Mouse (Mus musculus): ENCODE results near the gene Gm45234. TPM values are rescaled to one million over a fixed set of nuclear protein-coding genes. Genes with fewer than 3 reads are reported as not detected.

The Gm45234 gene
- total and polyA plus RNA-seq, 2 experiments from 2014 or later: 0.26 TPM; not detected in 1

- 17% methylated on average over 19 of the region's 19 CpGs for WGBS
- Histone ChIP-seq H3K36me3 (ENCODE audit: insufficient read depth, low read length) (no peaks in the 10 kb centered on the region), H3K4me3 (ENCODE audit: low read length) (peak overlapping the region; percentile 59), H3K9ac (replicated peaks; ENCODE audit: low read length) (peak overlapping the region; percentile 74), H3K27ac (peak overlapping the region; percentile 78), H3K4me2 (ENCODE audit: low read depth, low read length) (peak overlapping the region; percentile 75), H3K9me3 (ENCODE audit: low read length) (no peaks in the 10 kb centered on the region), H3K4me1 (ENCODE audit: insufficient read depth, low read length) (peaks cover 19% of the 10 kb centered on the region), H3K27me3 (ENCODE audit: insufficient read depth, low read length) (no peaks in the 10 kb centered on the region)
- ATAC-seq (peak; percentile 59), DNase-seq (ENCODE audit: low spot score) (peak; percentile 46)
- no peak for TF ChIP-seq CTCF (IDR thresholded peaks at IDR 0.05; ENCODE audit: low read depth)
Observed at GRCm38 (mm10) chr6:124767920-124768703, 12.3 kb upstream of the Gm45234 start.

GRCm38 (mm10) chr6:124767536-124767919, 11.7 kb upstream of the Gm45234 start:
- Histone ChIP-seq H3K36me3 (ENCODE audit: insufficient read depth, low read length) (no peaks in the 10 kb centered on the region; the same call in 1 of the 2 replicates), H3K4me2 (ENCODE audit: low read depth, low read length) (peak overlapping the region; percentile 75), H3K9me3 (ENCODE audit: low read length) (no peaks in the 10 kb centered on the region), H3K4me3 (ENCODE audit: low read length) (no peak overlapping the region), H3K27ac (peak overlapping the region; percentile 78; the same call in 1 of the 2 replicates), H3K27me3 (ENCODE audit: insufficient read depth, low read length) (no peaks in the 10 kb centered on the region), H3K4me1 (ENCODE audit: insufficient read depth, low read length) (peaks cover 19% of the 10 kb centered on the region), H3K9ac (replicated peaks; ENCODE audit: low read length) (peak overlapping the region; percentile 74; the same call in 1 of the 2 replicates)
- ATAC-seq (0 out of 2 replicates have a peak, but pooled peaks have one; percentile 0), DNase-seq (ENCODE audit: low spot score) (no peak)
- WGBS: 34% methylated on average over 4 of the region's 4 CpGs
- no peak for TF ChIP-seq CTCF (IDR thresholded peaks at IDR 0.05; ENCODE audit: low read depth)

- peaks cover 19% of the 10 kb centered on the region for H3K4me1 ChIP-seq (ENCODE audit: insufficient read depth, low read length)
Observed at GRCm38 (mm10) chr6:124765951-124766350, 10.1 kb upstream of the Gm45234 start.

GRCm38 (mm10) chr6:124759259-124759658, 3.4 kb upstream of the Gm45234 start:
- Histone ChIP-seq H3K9ac (replicated peaks; ENCODE audit: low read length) (no peak overlapping the region), H3K27me3 (ENCODE audit: insufficient read depth, low read length) (no peaks in the 10 kb centered on the region), H3K4me3 (ENCODE audit: low read length) (no peak overlapping the region), H3K4me2 (ENCODE audit: low read depth, low read length) (no peak overlapping the region), H3K4me1 (ENCODE audit: insufficient read depth, low read length) (peaks cover 28% of the 10 kb centered on the region), H3K9me3 (ENCODE audit: low read length) (no peaks in the 10 kb centered on the region), H3K27ac (peak overlapping the region; percentile 97), H3K36me3 (ENCODE audit: insufficient read depth, low read length) (no peaks in the 10 kb centered on the region; the same call in 1 of the 2 replicates)
- peak; percentile 87 for TF ChIP-seq CTCF (IDR thresholded peaks at IDR 0.05; ENCODE audit: low read depth)
- WGBS: 1% methylated on average over 5 of the region's 5 CpGs
- DNase-seq (ENCODE audit: low spot score): peak; percentile 83
- no peak for ATAC-seq

More at GRCm38 (mm10) chr6:124765951-124766350, 10.1 kb upstream of the Gm45234 start:
- 86% methylated on average over 7 of the region's 7 CpGs for WGBS
- DNase-seq (ENCODE audit: low spot score) (no peak), ATAC-seq (no peak)
- Histone ChIP-seq H3K36me3 (ENCODE audit: insufficient read depth, low read length) (no peaks in the 10 kb centered on the region; the same call in 1 of the 2 replicates), H3K4me3 (ENCODE audit: low read length) (no peak overlapping the region), H3K27ac (no peak overlapping the region), H3K9ac (replicated peaks; ENCODE audit: low read length) (no peak overlapping the region), H3K4me2 (ENCODE audit: low read depth, low read length) (no peak overlapping the region), H3K9me3 (ENCODE audit: low read length) (no peaks in the 10 kb centered on the region), H3K27me3 (ENCODE audit: insufficient read depth, low read length) (no peaks in the 10 kb centered on the region)
- no peak for TF ChIP-seq CTCF (IDR thresholded peaks at IDR 0.05; ENCODE audit: low read depth)

- WGBS: 51% methylated on average over 2 of the region's 2 CpGs
- no peaks in the 10 kb centered on the region; the same call in 1 of the 2 replicates for H3K36me3 ChIP-seq (ENCODE audit: insufficient read depth, low read length)
- no peak for TF ChIP-seq CTCF (IDR thresholded peaks at IDR 0.05; ENCODE audit: low read depth)
- H3K9ac ChIP-seq (replicated peaks; ENCODE audit: low read length): no peak overlapping the region
- DNase-seq (ENCODE audit: low spot score) (no peak), ATAC-seq (no peak)
- peaks cover 31% of the 10 kb centered on the region for H3K4me1 ChIP-seq (ENCODE audit: insufficient read depth, low read length)
- peak overlapping the region; percentile 97 for H3K27ac ChIP-seq
- no peak overlapping the region for H3K4me3 ChIP-seq (ENCODE audit: low read length)
- no peaks in the 10 kb centered on the region for H3K27me3 ChIP-seq (ENCODE audit: insufficient read depth, low read length)
- no peak overlapping the region for H3K4me2 ChIP-seq (ENCODE audit: low read depth, low read length)
- no peaks in the 10 kb centered on the region for H3K9me3 ChIP-seq (ENCODE audit: low read length)
Observed at GRCm38 (mm10) chr6:124758849-124759232, 3.0 kb upstream of the Gm45234 start.

GRCm38 (mm10) chr6:124757909-124758848, 2.4 kb upstream of the Gm45234 start:
- Histone ChIP-seq H3K27ac (peak overlapping the region; percentile 97), H3K9ac (replicated peaks; ENCODE audit: low read length) (peak overlapping the region; percentile 94)

More at GRCm38 (mm10) chr6:124757909-124758848, 2.4 kb upstream of the Gm45234 start:
- WGBS: 10% methylated on average over 5 of the region's 5 CpGs
- DNase-seq (ENCODE audit: low spot score): peak; percentile 83
- Histone ChIP-seq H3K4me2 (ENCODE audit: low read depth, low read length) (peak overlapping the region; percentile 85), H3K36me3 (ENCODE audit: insufficient read depth, low read length) (no peaks in the 10 kb centered on the region; the same call in 1 of the 2 replicates), H3K4me3 (ENCODE audit: low read length) (peak overlapping the region; percentile 85), H3K4me1 (ENCODE audit: insufficient read depth, low read length) (peaks cover 34% of the 10 kb centered on the region), H3K9me3 (ENCODE audit: low read length) (no peaks in the 10 kb centered on the region), H3K27me3 (ENCODE audit: insufficient read depth, low read length) (no peaks in the 10 kb centered on the region)
- peak; percentile 70 for ATAC-seq
- TF ChIP-seq CTCF (IDR thresholded peaks at IDR 0.05; ENCODE audit: low read depth): no peak

All from hindbrain, postnatal 0 days (tissue).